Mouse (Mus musculus) cerebellum, postnatal 14 days (tissue): ENCODE measurements around the gene Eef2k.

ENCODE experiments used
- DNase-seq, 2 experiments: peaks; one replicate each; pipeline ENCODE4 v3.0.0; 2021; ENCODE audit warnings: mixed read lengths in 2 of 2

The Eef2k gene

GRCm38 (mm10) chr7:120842345-120843036 is at the start of gene Eef2k:
TSS of gene Eef2k (plus strand) at chr7:120842831.
- peak; percentile 82 to 85 for DNase-seq

DNA sequence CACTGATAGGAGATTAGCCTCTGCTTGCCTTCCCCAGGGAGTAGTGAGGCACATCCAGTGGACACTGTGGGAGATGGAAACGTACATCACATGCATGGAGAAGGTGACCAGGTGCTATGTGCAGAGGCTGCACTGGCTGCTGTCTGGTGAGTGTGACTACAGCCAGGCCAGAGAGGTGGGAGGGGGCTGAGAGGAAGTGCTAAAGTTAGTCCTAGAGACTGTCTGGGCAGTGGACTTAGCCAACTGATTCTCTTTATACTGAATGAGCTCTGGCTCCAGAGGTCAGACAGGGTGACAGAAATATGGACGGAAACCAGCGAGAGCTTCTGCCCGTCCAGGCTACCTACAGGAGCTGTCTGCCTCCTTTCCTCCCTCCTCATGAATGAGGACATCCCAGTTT is 47.1 kb upstream of the Eef2k start:
- no peak for DNase-seq

DNA sequence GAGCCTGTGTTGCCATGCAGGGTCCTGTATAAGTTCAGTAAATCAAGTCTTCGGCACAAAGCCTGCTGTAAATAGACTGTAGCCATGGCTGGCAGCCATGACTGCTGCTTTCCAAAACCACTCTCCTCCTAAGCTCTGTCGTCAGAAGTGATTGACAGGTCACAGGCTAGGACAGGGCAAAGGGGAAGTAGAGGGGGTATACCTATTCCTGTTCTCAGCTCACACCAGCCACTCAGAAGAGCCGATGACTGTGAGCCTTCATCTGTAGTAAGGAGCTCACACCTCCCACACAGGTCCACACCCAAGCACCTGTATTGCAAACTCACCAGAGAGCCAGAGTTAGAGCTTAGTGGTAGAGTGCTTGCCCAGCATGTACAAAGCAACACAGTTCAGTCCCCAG is 46.3 kb upstream of the Eef2k start:
- DNase-seq, result no peak

DNA sequence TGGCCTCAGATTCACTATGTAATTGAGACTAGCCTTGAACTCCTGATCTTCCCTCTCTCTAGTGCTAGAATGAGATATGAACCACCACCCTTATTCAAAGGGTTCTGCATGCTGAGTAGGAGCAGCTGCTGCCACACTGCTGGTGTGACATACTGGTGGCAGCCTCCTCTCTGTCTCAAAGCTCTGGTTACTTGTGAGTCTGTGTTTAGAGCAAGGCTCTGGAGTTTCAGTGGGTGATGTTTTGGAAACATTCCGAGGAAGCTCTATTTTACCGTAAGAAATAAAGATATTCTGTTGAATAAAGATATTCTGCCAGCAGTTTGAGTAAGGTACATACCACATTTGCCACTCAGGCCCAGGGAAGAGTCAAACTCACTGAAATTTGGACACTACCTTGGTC is 39.4 kb upstream of the Eef2k start:
- DNase-seq, result no peak

DNA sequence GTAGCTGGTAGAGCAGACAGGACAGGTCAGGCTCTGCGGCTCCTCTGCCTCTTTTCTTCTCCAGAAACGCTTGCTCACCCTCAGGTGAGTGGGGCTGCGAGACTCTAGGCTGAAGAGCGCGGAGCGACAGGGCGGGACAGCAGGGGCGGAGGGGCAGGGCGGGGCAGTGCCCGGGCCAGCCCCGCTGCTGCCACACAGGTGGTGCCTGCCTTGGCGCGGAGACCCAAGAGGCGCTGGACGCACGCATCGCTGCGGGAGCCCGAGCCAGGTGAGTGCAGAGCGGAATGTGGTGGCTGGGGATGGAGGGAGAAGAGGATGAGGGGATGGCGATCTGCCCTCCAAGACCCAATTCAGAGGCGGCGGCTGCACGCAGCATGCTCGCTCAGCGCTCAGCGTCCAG is 32.9 kb upstream of the Eef2k start:
- no peak for DNase-seq

- DNase-seq, result no peak
Measured at GRCm38 (mm10) chr7:120811834-120812415, 30.7 kb upstream of the Eef2k start, which contains the start of gene Gm5737. TSS of gene Gm5737 (plus strand) at chr7:120812365.

DNA sequence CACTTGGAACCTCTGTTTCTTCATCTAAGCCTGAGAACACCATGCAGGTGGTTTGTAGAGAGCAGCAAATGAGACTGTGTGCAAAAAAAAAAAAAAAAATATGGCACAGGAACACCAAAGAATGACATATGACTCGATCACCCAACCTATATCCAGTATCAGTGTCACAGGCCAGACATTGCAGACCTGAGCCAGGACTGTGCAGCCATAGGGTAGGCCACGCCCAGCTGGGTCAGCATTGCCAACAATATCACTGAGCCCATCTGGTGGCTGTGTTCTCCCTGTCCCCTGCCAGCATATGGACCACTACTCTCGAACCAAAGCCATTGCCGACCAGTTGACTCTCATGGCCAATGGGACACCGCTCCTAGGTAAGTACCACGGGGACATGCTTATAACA is 25.1 kb upstream of the Eef2k start:
- DNase-seq, result no peak

GRCm38 (mm10) chr7:120819386-120819785 is 23.2 kb upstream of the Eef2k start:
- no peak for DNase-seq

DNA sequence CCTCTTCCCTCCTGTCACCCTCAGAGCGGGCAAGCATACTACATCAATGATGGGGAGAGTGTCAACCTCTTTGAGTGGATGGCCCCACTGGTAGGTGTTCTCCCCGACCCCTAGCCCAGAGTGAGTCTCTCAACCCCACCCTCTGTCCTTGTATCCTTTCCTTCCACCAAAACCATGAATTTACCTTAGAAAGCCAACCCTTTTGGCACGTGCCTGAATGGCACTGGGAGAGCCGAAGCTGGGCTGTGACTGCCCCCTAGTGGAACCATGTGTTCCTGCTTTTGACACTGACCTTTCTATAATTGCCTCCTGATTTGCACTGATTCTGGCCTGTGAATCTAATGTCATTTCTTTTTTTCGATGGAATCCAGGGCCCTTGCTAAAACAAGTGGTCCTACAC is 19.4 kb upstream of the Eef2k start:
- peak; percentile 86 to 90 for DNase-seq

- no peak for DNase-seq
Measured at GRCm38 (mm10) chr7:120825097-120825496, 17.5 kb upstream of the Eef2k start.

GRCm38 (mm10) chr7:120826408-120826807 is 16.2 kb upstream of the Eef2k start:
- DNase-seq, result peak in 1 of 2 experiments; percentile 70

DNA sequence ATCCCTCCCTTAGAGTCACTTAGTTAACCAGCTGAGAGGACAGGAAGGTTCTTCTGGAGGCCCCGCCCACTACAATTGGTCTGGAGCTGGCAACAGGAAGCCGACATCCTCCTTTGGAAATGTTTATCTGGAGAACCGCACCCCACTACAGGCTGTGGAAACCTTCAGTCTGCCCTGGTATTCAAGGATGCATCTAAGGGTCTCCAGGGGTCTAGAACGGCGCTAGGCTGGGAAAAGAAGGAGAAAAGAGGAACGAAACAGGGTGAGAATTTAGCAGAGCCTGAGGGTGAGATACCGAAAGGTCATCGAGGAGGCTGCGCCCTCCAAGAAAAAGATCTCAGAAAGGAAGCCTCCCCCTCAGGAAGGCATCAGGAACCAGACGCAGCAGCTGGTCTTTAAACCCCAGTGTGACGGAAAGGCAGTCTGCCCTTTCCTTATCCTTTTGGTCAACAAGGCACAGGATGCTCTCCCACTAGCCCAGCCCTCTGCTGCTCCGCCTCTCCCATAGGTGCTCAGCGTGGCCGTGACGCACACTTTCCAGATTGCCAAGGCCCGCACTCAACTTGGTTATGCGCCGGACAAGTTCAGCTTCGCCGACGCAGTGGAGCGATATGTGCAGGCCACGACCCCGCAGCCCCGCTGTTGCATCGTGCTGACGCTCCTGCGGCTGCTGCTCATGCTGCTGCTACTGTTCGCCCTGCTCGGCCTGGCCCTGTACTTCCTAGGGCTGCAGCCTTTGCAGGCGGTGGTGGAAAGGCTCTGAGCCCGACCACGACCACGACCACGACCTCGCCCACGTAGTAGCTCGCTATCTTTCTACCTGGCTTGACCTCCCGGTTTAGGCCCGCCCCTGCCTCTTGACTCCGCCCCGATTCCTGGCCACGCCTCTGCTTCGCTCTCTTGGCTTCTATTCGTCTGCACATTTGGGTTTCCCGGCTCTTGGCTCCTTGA is 11.9 kb upstream of the Eef2k start:
- peak; percentile 78 to 80 for DNase-seq

- no peak for DNase-seq
Measured at GRCm38 (mm10) chr7:120834426-120834825, 8.2 kb upstream of the Eef2k start.

GRCm38 (mm10) chr7:120834863-120835372 is 7.7 kb upstream of the Eef2k start:
- DNase-seq, result peak; percentile 72 to 77

- peak; percentile 98 to 99 for DNase-seq
Measured at GRCm38 (mm10) chr7:120835449-120836359, 6.9 kb upstream of the Eef2k start.

DNA sequence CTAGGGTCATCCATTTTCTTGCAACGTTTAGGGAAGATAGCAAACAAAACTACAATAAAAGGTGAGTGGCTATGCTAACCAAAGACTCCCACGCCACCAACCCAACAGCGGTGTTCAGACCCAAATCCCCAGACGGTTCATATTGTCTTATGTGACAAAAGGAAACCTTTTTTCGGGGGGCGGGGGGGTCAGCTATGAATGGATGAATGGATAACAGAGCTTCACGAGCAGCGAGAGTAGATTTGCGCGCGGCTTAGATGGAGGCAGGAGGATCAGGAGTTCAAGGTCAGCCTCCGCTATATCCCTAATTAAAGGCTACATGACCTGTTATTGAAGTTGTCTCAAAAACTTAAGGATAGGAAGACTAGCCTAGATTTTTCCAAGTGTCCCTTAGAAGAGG is 6.3 kb upstream of the Eef2k start:
- DNase-seq, result peak; percentile 60 to 65

DNA sequence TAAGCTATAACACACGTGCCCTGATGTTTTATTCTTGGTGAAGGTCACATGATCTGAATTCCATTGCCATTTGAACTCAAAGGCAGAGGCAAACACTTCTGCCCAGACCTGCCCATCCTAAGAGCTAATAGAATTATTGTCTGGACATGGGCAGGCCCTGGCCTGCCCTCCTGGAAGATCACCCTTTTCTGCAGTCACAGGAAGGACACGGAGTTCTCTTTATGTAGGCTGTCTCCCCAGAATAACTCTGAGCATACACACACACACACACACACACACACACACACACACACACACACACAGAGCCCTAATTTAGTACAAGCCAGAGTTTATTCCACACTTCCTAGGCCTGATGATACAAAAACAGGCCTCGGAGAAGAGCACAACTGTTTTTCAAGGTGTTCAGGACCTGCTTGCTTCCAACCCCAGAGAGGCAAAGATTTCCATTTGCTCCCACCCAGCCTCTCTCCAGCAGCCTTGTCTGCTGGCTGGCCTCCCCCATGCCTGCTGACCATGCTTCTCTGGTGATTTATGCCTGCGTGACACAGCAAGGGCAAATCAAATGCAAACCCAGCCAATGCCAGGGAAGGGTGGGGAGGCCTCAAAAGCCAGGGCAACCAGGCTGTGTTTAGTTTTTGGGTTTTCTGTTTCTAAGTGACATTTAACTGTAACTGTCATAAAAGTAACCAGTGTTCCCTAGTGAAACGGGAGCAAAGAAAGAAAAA is 4.0 kb upstream of the Eef2k start:
- DNase-seq, result no peak

DNA sequence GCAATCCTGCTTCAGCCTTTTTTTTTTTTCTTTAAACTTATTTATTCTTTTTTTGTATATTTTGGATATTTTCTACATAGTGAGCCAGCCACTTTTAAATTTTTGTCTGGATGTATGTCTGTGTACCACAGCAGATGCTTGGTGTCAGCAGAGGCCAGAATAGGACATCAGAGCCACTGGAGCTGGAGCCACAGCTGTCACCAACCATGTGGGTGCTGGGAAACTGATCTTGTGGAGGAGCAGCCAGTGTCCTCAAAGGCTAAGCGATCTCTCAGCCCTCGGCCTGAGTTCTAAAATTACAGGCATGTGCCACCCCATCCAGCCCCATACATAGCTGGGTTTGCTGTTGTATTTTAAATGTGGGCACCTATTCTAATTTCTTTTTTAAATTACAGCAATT is 2.8 kb upstream of the Eef2k start:
- DNase-seq, result no peak

DNA sequence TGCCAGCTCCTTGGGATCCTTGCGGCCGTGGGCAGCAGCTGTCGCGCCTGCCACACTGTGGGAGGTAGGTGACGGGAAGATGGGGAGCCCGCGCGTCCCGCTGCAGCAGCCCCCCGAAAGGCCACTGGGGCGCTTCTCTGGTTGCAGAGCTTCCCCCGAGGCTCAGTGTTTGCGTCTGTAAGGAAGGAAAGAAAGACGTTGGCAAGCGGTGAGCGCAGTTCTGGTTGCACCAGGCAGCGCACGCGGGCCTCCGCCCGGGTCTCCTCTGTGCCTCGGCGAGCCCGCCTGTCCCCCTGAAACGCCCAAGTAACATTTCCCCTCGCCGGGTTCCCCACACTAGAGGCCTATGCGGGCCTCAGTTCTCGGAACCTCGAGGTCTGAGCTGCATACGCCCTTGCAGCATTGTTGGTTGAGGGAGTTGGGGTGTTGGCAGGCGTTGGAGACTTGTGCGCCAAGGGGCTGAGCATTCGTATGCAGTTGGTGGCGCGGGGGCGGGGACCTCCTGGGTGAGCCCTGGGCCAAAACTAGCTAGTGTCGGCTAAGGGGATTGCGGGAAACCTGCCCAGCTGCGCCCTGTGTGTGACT is 498 bp downstream of the Eef2k start:
- DNase-seq, result peak; percentile 92 to 93

- DNase-seq, result peak in 1 of 2 experiments; percentile 32
Measured at GRCm38 (mm10) chr7:120843852-120844435, 1.3 kb downstream of the Eef2k start.

- DNase-seq, result no peak
Measured at GRCm38 (mm10) chr7:120844689-120845088, 2.1 kb downstream of the Eef2k start.
